In the genomic region with DNA sequence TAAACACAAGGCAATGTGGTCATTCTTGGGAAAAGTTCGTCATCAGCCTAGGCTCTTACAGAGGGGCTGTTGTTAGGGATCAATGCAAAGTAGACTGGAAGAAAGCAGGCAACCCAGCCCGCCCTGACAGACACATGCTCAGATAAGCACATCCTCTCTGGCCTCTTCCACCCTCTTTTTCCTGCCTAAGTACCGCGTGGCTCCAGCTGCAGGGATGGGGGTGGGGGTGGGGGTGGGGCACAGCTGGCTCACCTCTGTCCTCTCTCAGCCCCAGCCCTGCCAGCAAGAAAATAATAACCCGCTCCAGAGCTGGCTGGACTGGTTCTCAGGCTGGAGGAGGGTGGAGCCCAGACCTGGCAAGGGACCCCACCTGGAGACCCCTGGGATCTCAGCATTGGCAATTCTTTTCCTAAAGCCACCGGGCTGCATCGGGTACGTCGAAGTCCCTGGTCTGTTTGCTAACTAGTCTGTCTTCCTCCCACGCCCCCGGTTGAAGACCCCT, we compare ENCODE assay signal across 8 mouse cellular contexts. TPM values are rescaled to one million over a fixed set of nuclear protein-coding genes. Genes with fewer than 3 reads are reported as not detected.
A peak's percentile ranks its signal among the peaks of the same experiment; 100 is the strongest.
DNase-seq lines count a peak whose midpoint lies in the region; ATAC-seq lines count a peak whose summit lies in the region.

No protein-coding gene starts in this region.

- H3K4me3 ChIP-seq in kidney, embryonic 14.5 days (ENCODE audit: low read length): peak overlapping the region; percentile 53
- H3K4me3 ChIP-seq in embryonic facial prominence, embryonic 13.5 days: peak overlapping the region; percentile 69
- peak overlapping the region; percentile 25 for H3K4me3 ChIP-seq in hindbrain, embryonic 14.5 days (replicated peaks; ENCODE audit: low read length)

- WGBS in kidney, embryonic 14.5 days: 0% methylated on average over 11 of the region's 11 CpGs
- WGBS in embryonic facial prominence, embryonic 13.5 days: 2% methylated on average over 11 of the region's 11 CpGs
- WGBS in hindbrain, embryonic 14.5 days: 3% methylated on average over 11 of the region's 11 CpGs

- H3K4me2 ChIP-seq in kidney, embryonic 14.5 days (replicated peaks; ENCODE audit: low read depth, low read length): peak overlapping the region; percentile 67
- peak overlapping the region; percentile 88 for H3K4me2 ChIP-seq in embryonic facial prominence, embryonic 13.5 days
- peak overlapping the region; percentile 43 for H3K4me2 ChIP-seq in hindbrain, embryonic 14.5 days (replicated peaks)

- H3K36me3 ChIP-seq in kidney, embryonic 14.5 days (ENCODE audit: control insufficient read depth, insufficient read depth, low read length): no peaks in the 10 kb centered on the region
- 0 out of 2 replicates have a peak, but pooled peaks cover 4% of the 10 kb centered on the region for H3K36me3 ChIP-seq in embryonic facial prominence, embryonic 13.5 days
- no peaks in the 10 kb centered on the region for H3K36me3 ChIP-seq in hindbrain, embryonic 14.5 days (replicated peaks; ENCODE audit: control insufficient read depth, insufficient read depth)

- intact Hi-C loops in left cerebral cortex, postnatal 4 days (cut with DNase I): no loop called here

- H3K27ac ChIP-seq in kidney, embryonic 14.5 days (ENCODE audit: low read depth, low read length): peak overlapping the region; percentile 68; the same call in 1 of the 2 replicates
- H3K27ac ChIP-seq in embryonic facial prominence, embryonic 13.5 days: peak overlapping the region; percentile 91
- H3K27ac ChIP-seq in hindbrain, embryonic 14.5 days: no peak overlapping the region

- H3K9ac ChIP-seq in kidney, embryonic 14.5 days (ENCODE audit: low read depth, low read length): peak overlapping the region; percentile 58
- H3K9ac ChIP-seq in embryonic facial prominence, embryonic 13.5 days: peak overlapping the region; percentile 76
- H3K9ac ChIP-seq in hindbrain, embryonic 14.5 days: peak overlapping the region; percentile 25

- no peaks in the 10 kb centered on the region for H3K9me3 ChIP-seq in kidney, embryonic 14.5 days (ENCODE audit: control insufficient read depth, low read length)
- H3K9me3 ChIP-seq in embryonic facial prominence, embryonic 13.5 days: no peaks in the 10 kb centered on the region
- H3K9me3 ChIP-seq in hindbrain, embryonic 14.5 days (ENCODE audit: control insufficient read depth, low read length): no peaks in the 10 kb centered on the region

- no peak for DNase-seq in kidney, adult 8-10 months
- DNase-seq in hindbrain, embryonic 14.5 days (ENCODE audit: low spot score): no peak
- DNase-seq in left cerebral cortex, postnatal 4 days: no peak
- DNase-seq in ovary, adult 18-20 months (ENCODE audit: low spot score): no peak
- DNase-seq in B cell, adult 2 months: no peak

- no peaks in the 10 kb centered on the region for H3K27me3 ChIP-seq in kidney, embryonic 14.5 days (ENCODE audit: control insufficient read depth, insufficient read depth, low read length)
- no peaks in the 10 kb centered on the region for H3K27me3 ChIP-seq in embryonic facial prominence, embryonic 13.5 days
- H3K27me3 ChIP-seq in hindbrain, embryonic 14.5 days (ENCODE audit: control insufficient read depth, insufficient read depth, low read length): no peaks in the 10 kb centered on the region

- ATAC-seq in kidney, embryonic 14.5 days (ENCODE audit: low FRiP score, low TSS enrichment): peak; percentile 64
- ATAC-seq in embryonic facial prominence, embryonic 13.5 days (ENCODE audit: insufficient number of reproducible peaks, insufficient read depth, low FRiP score, low TSS enrichment, low read depth): peak; percentile 59; the same call in 1 of the 2 replicates
- ATAC-seq in hindbrain, embryonic 14.5 days (ENCODE audit: low FRiP score): no peak
- ATAC-seq in megakaryocyte progenitor cell, adult 5-6 weeks (replicated peaks; ENCODE audit: poor library complexity): 0 out of 2 replicates have a peak, but pooled peaks have one; percentile 23

- H3K4me1 ChIP-seq in kidney, embryonic 14.5 days (ENCODE audit: control insufficient read depth, insufficient read depth, low read length): peaks cover 3% of the 10 kb centered on the region
- peaks cover 21% of the 10 kb centered on the region for H3K4me1 ChIP-seq in embryonic facial prominence, embryonic 13.5 days
- peaks cover 5% of the 10 kb centered on the region for H3K4me1 ChIP-seq in hindbrain, embryonic 14.5 days (replicated peaks; ENCODE audit: control insufficient read depth, insufficient read depth, low read length)

RNA-seq across cellular contexts. Expression of a gene that starts 1.0 kb away (rescaled TPM):
- polyA plus RNA-seq in kidney, embryonic 14.5 days (2014; fragmentation: Nextera tagmentation; extraction: Ambion mirVana): 30.3 and 34.3 TPM in 2 replicates
- polyA plus RNA-seq in embryonic facial prominence, embryonic 13.5 days (2015; fragmentation: Nextera tagmentation; extraction: Ambion mirVana): 66.7 and 71.0 TPM in 2 replicates
- 7.0 and 7.2 TPM in 2 replicates for polyA plus RNA-seq in hindbrain, embryonic 14.5 days (2014; fragmentation: Nextera tagmentation; extraction: Ambion mirVana)
- total RNA-seq in megakaryocyte progenitor cell, adult 5-6 weeks (2015): not detected in 2 replicates
- not detected in 2 replicates for total RNA-seq in megakaryocyte progenitor cell, adult 5-6 weeks (2017)
- total RNA-seq in left cerebral cortex, postnatal 4 days (2021): 1 to 10 TPM; 3.0 to 4.0 TPM

RNA-seq across cellular contexts. Expression of a gene that starts 13.4 kb away (rescaled TPM):
- 1.8 and 2.5 TPM in 2 replicates for polyA plus RNA-seq in kidney, embryonic 14.5 days (2014; fragmentation: Nextera tagmentation; extraction: Ambion mirVana)
- polyA plus RNA-seq in embryonic facial prominence, embryonic 13.5 days (2015; fragmentation: Nextera tagmentation; extraction: Ambion mirVana): 4.6 and 5.4 TPM in 2 replicates
- polyA plus RNA-seq in hindbrain, embryonic 14.5 days (2014; fragmentation: Nextera tagmentation; extraction: Ambion mirVana): 3.1 and 3.7 TPM in 2 replicates
- total RNA-seq in megakaryocyte progenitor cell, adult 5-6 weeks (2015): 0.72 and 1.5 TPM in 2 replicates
- 2.2 and 2.9 TPM in 2 replicates for total RNA-seq in megakaryocyte progenitor cell, adult 5-6 weeks (2017)
- total RNA-seq in left cerebral cortex, postnatal 4 days (2021): 1 to 10 TPM; 5.3 to 5.5 TPM

RNA-seq across cellular contexts. Expression of a gene that starts 26.8 kb away (rescaled TPM):
- 45.0 and 48.7 TPM in 2 replicates for polyA plus RNA-seq in kidney, embryonic 14.5 days (2014; fragmentation: Nextera tagmentation; extraction: Ambion mirVana)
- 66.7 and 67.8 TPM in 2 replicates for polyA plus RNA-seq in embryonic facial prominence, embryonic 13.5 days (2015; fragmentation: Nextera tagmentation; extraction: Ambion mirVana)
- polyA plus RNA-seq in hindbrain, embryonic 14.5 days (2014; fragmentation: Nextera tagmentation; extraction: Ambion mirVana): 65.3 and 66.7 TPM in 2 replicates
- 23.2 and 36.4 TPM in 2 replicates for total RNA-seq in megakaryocyte progenitor cell, adult 5-6 weeks (2015)
- 19.5 and 24.1 TPM in 2 replicates for total RNA-seq in megakaryocyte progenitor cell, adult 5-6 weeks (2017)
- 100 to 1,000 TPM; 167 to 177 TPM for total RNA-seq in left cerebral cortex, postnatal 4 days (2021)

RNA-seq across cellular contexts. Expression of a gene that starts 44.4 kb away (rescaled TPM):
- polyA plus RNA-seq in kidney, embryonic 14.5 days (2014; fragmentation: Nextera tagmentation; extraction: Ambion mirVana): 1.2 and 1.5 TPM in 2 replicates
- 3.7 and 5.9 TPM in 2 replicates for polyA plus RNA-seq in embryonic facial prominence, embryonic 13.5 days (2015; fragmentation: Nextera tagmentation; extraction: Ambion mirVana)
- polyA plus RNA-seq in hindbrain, embryonic 14.5 days (2014; fragmentation: Nextera tagmentation; extraction: Ambion mirVana): 148 and 151 TPM in 2 replicates
- total RNA-seq in megakaryocyte progenitor cell, adult 5-6 weeks (2015): 0.12 and 0.39 TPM in 2 replicates
- 0.17 TPM in 1 of 2 replicates, not detected in the other for total RNA-seq in megakaryocyte progenitor cell, adult 5-6 weeks (2017)
- total RNA-seq in left cerebral cortex, postnatal 4 days (2021): 100 to 1,000 TPM; 292 to 311 TPM

Comparison
In these comparisons a context has a peak if more than half of its experiments do, and no peak if none do; other contexts are left out.
1. H3K9ac ChIP-seq: peak in every context shown above with its lines; median percentile 76 in embryonic facial prominence, embryonic 13.5 days; 58 in kidney, embryonic 14.5 days; 25 in hindbrain, embryonic 14.5 days.